Mouse (Mus musculus) brain, embryonic 14.5 days (tissue): ENCODE results near the gene Mpg.

Source experiments
- CTCF ChIP-seq: fragments of 200-500 bp; IDR thresholded peaks from 2 replicates; pipeline ENCODE4 v1.5.1; 2012; ENCODE audit warnings: inconsistent platforms, mild to moderate bottlenecking, moderate library complexity, borderline replicate concordance; ENCODE audit not compliant: insufficient read depth, insufficient read length; ENCODE audit errors: extremely low read depth
- POLR2A ChIP-seq: fragments of 200-500 bp; IDR thresholded peaks from 2 replicates; pipeline ENCODE4 v1.6.1; 2012; ENCODE audit warnings: mild to moderate bottlenecking, inconsistent platforms, borderline replicate concordance; ENCODE audit not compliant: poor library complexity, insufficient read depth, insufficient read length, severe bottlenecking; ENCODE audit errors: extremely low read depth

DNA sequence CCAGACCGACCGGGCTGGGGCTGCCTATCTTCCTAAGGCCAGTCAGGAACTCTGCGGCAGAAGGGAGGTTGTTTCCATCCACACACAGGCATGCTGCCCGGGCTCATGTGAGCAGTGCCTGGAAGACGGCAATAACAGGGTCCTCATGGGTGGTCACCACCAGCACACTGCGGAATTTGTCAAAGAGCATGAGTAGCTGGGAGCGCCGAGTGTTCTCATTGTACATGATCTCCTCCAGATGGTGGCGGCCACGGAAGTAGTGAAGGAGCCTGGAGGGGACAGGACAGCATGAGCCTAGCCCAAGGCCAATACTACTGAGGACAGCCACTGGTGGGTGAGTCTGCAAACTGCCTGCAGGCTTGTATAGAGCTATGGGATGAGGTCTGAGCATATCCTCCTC is 6.5 kb downstream of the Mpg start:
- TF ChIP-seq CTCF: no peak
- no peak for TF ChIP-seq POLR2A
